Mouse (Mus musculus) forebrain, embryonic 16.5 days (tissue): ENCODE results near the gene Chek2. TPM values are rescaled to one million over a fixed set of nuclear protein-coding genes. Genes with fewer than 3 reads are reported as not detected.

ENCODE experiments used
- ATAC-seq: fragments of 200-750 bp; cut with Nextera tagmentation; 2 replicates; pipeline ENCODE4 v1.8.0; 2017; ENCODE audit warnings: mild to moderate bottlenecking, moderate library complexity
- H3K27ac ChIP-seq: fragments of 300-500 bp; sonication (generic); 2 replicates; pipeline ENCODE4 v1.5.1; 2014; ENCODE audit warnings: low read length, control low read depth
- H3K27me3 ChIP-seq: fragments of 300-500 bp; sonication (generic); replicated peaks from 2 replicates; pipeline ENCODE4 v1.6.1; 2014; ENCODE audit warnings: low read length; ENCODE audit not compliant: control insufficient read depth, insufficient read depth
- H3K36me3 ChIP-seq: fragments of 300-500 bp; sonication (generic); 2 replicates; pipeline ENCODE4 v1.6.1; 2014; ENCODE audit not compliant: control insufficient read depth, insufficient read depth
- H3K4me1 ChIP-seq: fragments of 300-500 bp; sonication (generic); replicated peaks from 2 replicates; pipeline ENCODE4 v1.6.1; 2014; ENCODE audit warnings: low read length; ENCODE audit not compliant: control insufficient read depth, insufficient read depth
- H3K4me2 ChIP-seq: fragments of 300-500 bp; sonication (generic); 2 replicates; pipeline ENCODE4 v1.6.1; 2014; ENCODE audit warnings: mild to moderate bottlenecking, low read length, control low read depth
- H3K4me3 ChIP-seq: fragments of 300-500 bp; sonication (generic); replicated peaks from 2 replicates; pipeline ENCODE4 v1.5.1; 2014; ENCODE audit warnings: mild to moderate bottlenecking, low read length, control low read depth
- H3K9ac ChIP-seq: fragments of 300-500 bp; sonication (generic); replicated peaks from 2 replicates; pipeline ENCODE4 v1.6.1; 2014; ENCODE audit warnings: low read depth, low read length, control low read depth
- H3K9me3 ChIP-seq: fragments of 300-500 bp; sonication (generic); 2 replicates; pipeline ENCODE4 v1.6.1; 2016; ENCODE audit warnings: low read length; ENCODE audit not compliant: control insufficient read depth
- WGBS: fragments of 180-500 bp; shearing (Covaris S2); extraction: QIAGEN DNeasy Blood & Tissue Kit; methylation state at CpG from one replicate; pipeline ENCODE4 v1.1.7; 2014; 5-methylcytosine and 5-hydroxymethylcytosine counted together
- polyA plus RNA-seq: library from polyadenylated mRNA; unstranded; fragments of >200 nt; fragmentation: Nextera tagmentation; extraction: Ambion mirVana; gene quantifications from 2 replicates; pipeline ENCODE4 v1.2.1, GENCODE M21; 2015

Chek2 gene
- polyA plus RNA-seq, 1 experiment from 2014 or later, result 13.5 TPM

GRCm38 (mm10) chr5:110909955-110910589 lies 70.3 kb downstream of the Chek2 start:
- Histone ChIP-seq H3K9me3 (no peaks in the 10 kb centered on the region), H3K4me3 (no peak overlapping the region), H3K27ac (no peak overlapping the region), H3K36me3 (peaks cover 4% of the 10 kb centered on the region; the same call in 1 of the 2 replicates), H3K4me2 (no peak overlapping the region), H3K9ac (no peak overlapping the region), H3K4me1 (no peaks in the 10 kb centered on the region), H3K27me3 (no peaks in the 10 kb centered on the region)
- WGBS, result 84% methylated on average over 3 of the region's 4 CpGs
- no peak for ATAC-seq

GRCm38 (mm10) chr5:110914859-110915258 lies 75.1 kb downstream of the Chek2 start:
- no peaks in the 10 kb centered on the region for H3K27me3 ChIP-seq
- H3K4me3 ChIP-seq, result no peak overlapping the region
- H3K4me1 ChIP-seq, result no peaks in the 10 kb centered on the region
- no peaks in the 10 kb centered on the region for H3K36me3 ChIP-seq
- WGBS, result 88% methylated on average over 11 of the region's 11 CpGs
- H3K27ac ChIP-seq, result no peak overlapping the region
- no peak for ATAC-seq
- H3K9me3 ChIP-seq, result no peaks in the 10 kb centered on the region
- no peak overlapping the region for H3K9ac ChIP-seq
- no peak overlapping the region for H3K4me2 ChIP-seq

GRCm38 (mm10) chr5:110916241-110916640 lies 76.5 kb downstream of the Chek2 start:
- Histone ChIP-seq H3K9ac (no peak overlapping the region), H3K4me3 (no peak overlapping the region), H3K4me1 (no peaks in the 10 kb centered on the region), H3K27ac (no peak overlapping the region), H3K9me3 (no peaks in the 10 kb centered on the region), H3K27me3 (no peaks in the 10 kb centered on the region), H3K4me2 (no peak overlapping the region), H3K36me3 (no peaks in the 10 kb centered on the region)
- ATAC-seq, result no peak
- 78% methylated on average over 3 of the region's 3 CpGs for WGBS

DNA sequence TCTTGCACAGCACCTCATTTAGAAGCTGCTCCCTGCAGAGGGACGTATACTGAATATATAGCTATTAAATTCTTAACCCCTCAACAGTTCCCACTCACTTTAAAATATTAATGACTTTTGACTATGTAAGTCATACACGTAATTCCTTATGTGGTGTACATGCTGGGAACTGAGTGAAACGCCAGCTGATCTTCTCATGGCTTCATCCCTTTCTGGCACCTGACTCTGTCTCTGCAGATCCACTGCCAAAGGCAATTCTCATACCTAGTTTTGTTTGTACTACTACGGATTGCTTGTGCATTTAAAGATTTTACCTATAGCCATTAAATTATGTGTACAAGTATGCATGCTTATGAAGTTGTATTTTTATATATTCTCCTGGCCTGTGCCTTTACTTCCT lies 79.8 kb downstream of the Chek2 start:
- Histone ChIP-seq H3K4me3 (no peak overlapping the region), H3K36me3 (no peaks in the 10 kb centered on the region), H3K27me3 (no peaks in the 10 kb centered on the region), H3K4me2 (no peak overlapping the region), H3K27ac (no peak overlapping the region), H3K9ac (no peak overlapping the region), H3K4me1 (no peaks in the 10 kb centered on the region), H3K9me3 (no peaks in the 10 kb centered on the region)
- 73% methylated on average over 4 of the region's 4 CpGs for WGBS
- ATAC-seq, result no peak

- 0 out of 2 replicates have a peak, but pooled peaks cover under 1% of the 10 kb centered on the region for H3K4me1 ChIP-seq
- H3K4me2 ChIP-seq, result no peak overlapping the region
- H3K9me3 ChIP-seq, result no peaks in the 10 kb centered on the region
- H3K4me3 ChIP-seq, result no peak overlapping the region
- no peak overlapping the region for H3K27ac ChIP-seq
- no peak for ATAC-seq
- H3K36me3 ChIP-seq, result no peaks in the 10 kb centered on the region
- no peak overlapping the region for H3K9ac ChIP-seq
- 27% methylated on average over 1 of the region's 1 CpGs for WGBS
- H3K27me3 ChIP-seq, result no peaks in the 10 kb centered on the region
Measured at GRCm38 (mm10) chr5:110923336-110923735, 83.6 kb downstream of the Chek2 start.

Other genes starting within 250 kb of the Chek2 start
- 49.6 and 53.9 TPM in 2 replicates for gene Noc4l, start 186.6 kb upstream of the Chek2 start, polyA plus RNA-seq
- gene Ddx51, start 186.5 kb upstream of the Chek2 start, polyA plus RNA-seq, result 17.8 and 23.2 TPM in 2 replicates
- gene Ep400, start 69.3 kb upstream of the Chek2 start, polyA plus RNA-seq, result 58.9 and 69.1 TPM in 2 replicates
- gene Pus1, start 59.3 kb upstream of the Chek2 start, polyA plus RNA-seq, result 20.1 and 22.0 TPM in 2 replicates
- 45.4 and 47.5 TPM in 2 replicates for gene Ulk1, start 29.9 kb upstream of the Chek2 start, polyA plus RNA-seq
- 9.4 and 12.1 TPM in 2 replicates for gene Hscb, start 202 bp upstream of the Chek2 start, polyA plus RNA-seq
- gene Ttc28, start 39.8 kb downstream of the Chek2 start, polyA plus RNA-seq, result 40.5 and 47.3 TPM in 2 replicates